Mouse (Mus musculus): Measurements from ENCODE around the gene Psenen.

Psenen gene

GRCm38 (mm10) chr7:30563117-30563905 is at the start of gene Psenen, which contains the start of the genes U2af1l4 and Gm49396:
Gene Psenen (minus strand): TSS chr7:30563627.
Gene U2af1l4 (plus strand): TSS chr7:30563301.
Gene Gm49396 (plus strand): TSS chr7:30563344.
- DNase-seq (ENCODE audit: low spot score in 2 of 2) = peak; percentile 94

DNA sequence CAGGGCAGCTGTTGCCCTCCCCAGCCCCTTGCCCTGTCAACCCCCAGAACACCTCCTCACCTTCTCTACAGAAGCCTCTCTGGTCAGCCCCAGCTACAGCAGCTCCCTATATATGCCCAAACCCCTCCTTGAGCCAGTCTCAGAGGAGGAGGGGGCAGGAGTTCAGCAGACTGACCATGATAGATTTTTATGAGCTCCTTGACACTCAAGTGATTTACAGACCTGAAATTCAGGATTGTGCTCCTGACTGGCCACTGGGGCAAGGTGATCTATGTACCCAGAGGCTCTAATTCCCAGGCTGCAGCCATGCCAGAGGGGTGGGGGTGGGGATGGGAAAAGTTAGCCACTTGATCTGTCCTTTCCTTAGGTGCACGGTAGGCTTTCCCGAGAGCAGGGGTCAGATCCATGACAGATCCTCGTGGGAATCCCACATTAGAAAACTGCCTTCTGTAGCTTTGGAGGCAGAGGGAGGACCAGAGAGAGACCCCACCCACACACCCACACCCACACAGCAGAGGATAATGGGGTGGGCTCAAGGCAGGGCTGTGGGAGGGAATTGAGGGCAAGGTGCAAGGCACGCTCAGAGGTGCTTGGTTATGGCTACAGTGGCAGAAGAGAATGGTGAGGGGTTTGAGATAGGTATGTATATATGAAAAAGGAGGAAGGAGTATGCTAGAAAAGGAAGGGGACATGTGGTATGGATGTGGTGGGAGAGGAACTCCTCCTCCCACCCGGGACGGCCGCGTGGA is 49.4 kb upstream of the Psenen start, which contains the start of gene Upk1a:
Gene Upk1a (minus strand): TSS at position 194 of the 749 bp plus-strand sequence.
- no peak for DNase-seq (ENCODE audit: low spot score in 2 of 2)

DNA sequence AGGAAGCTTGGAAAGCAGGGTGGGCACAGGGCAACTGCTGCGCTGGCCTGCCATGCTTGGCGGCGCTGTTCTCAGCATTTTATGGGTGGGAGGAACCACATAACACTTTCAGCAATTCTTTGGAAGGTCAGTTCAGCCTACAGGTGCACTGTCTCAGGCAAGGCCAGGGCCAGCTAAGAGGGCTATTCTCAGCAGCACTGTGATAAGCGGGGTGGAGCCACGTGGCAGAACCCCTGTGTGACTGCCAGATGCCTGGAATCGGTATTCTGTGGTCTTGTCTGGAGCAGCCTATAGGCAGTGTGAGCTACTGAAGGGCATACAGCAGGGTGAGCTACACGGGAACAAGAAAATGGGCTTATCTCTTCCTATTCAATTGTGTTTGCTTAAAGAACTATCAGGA is 46.6 kb upstream of the Psenen start:
- DNase-seq (ENCODE audit: low spot score in 2 of 2) = no peak

- no peak for DNase-seq (ENCODE audit: low spot score in 2 of 2)
Observed at GRCm38 (mm10) chr7:30608476-30608875, 45.0 kb upstream of the Psenen start.

DNA sequence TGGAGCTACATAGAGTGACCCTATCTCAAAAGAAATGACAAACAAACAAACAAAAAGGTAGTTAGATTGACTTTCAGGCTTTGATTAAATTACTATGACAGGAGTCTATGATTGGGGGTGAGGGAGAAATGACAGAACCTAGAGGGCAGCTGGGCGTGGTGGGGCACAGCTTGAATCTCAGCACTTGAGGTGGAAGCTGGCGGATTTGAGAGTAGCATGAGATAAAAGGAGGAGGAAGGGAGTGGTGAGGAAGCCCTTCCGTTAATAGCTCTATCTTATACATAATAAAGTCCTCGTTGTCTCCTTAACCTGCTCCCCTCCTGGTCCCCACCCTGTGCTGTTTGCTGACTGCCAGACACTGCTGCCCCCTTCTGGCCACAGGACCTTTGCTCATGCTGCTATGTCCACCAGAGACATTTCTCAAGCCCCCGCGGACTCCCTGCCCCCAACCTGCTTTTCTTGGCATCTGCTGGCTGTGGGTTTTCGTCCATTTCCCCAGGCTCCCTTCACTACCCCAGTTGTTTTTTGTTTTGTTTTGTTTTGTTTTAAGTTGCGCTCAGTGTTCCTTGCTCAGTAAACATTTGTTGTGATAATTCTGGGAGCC is 44.4 kb upstream of the Psenen start:
- DNase-seq (ENCODE audit: low spot score in 2 of 2) = no peak

DNA sequence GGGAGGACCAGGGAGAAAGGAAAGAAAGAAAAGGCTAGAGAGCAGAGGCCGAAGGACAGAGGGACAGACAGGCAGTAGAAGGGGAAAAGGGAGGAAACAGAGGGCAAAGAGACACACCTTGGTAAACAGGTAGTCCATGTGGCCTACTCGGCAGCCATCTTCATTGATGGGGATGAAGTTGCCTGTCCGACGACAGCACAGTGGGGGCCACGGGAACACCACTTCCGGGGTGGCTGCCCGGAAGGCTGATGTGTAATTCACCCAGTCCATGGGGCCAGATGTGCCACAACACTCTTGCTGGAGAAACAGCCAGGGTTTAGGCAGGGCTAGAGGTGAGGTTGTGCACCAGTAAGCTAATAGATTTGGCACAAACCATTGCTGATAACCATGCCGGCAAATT is 41.5 kb upstream of the Psenen start:
- no peak for DNase-seq (ENCODE audit: low spot score in 2 of 2)

DNA sequence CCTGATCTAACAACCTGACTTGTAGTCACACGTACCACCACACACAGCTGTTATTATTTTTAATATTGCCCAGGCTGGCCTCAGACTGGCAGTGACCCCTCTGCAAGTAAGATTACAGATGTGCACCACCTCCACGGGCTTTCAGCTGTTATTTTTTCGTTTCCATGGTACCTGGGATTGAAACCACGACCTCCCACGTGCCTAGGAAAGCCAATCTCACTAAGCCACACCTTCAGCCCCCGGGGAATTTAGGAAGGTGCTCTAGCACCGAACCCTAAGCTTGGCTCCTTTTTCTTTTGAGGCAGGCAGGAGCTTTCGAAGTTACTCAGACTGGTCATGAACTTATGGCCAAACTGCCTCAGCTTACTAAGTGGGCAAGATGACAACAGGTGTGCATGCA is 41.0 kb upstream of the Psenen start:
- DNase-seq (ENCODE audit: low spot score in 2 of 2) = no peak

DNA sequence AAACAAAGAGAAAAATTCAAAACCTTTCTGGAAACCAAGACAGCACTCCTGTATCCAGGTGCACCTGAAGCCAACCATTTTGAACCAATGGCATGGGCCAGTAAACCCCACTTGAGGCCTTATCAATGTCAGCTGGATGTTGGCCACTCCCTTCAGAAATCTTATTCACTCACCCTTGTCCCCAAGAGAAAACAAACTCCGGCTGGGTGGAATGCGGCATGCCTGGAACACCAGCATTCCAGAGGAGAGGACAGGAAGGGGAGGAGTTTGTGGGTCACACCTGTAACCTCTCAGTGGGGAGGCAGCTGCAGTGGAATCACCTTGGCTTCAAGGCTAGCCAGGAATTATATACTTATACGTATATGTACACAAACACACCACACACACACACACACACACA is 39.2 kb upstream of the Psenen start:
- DNase-seq (ENCODE audit: low spot score in 2 of 2) = no peak

GRCm38 (mm10) chr7:30600651-30601050 is 37.2 kb upstream of the Psenen start:
- DNase-seq (ENCODE audit: low spot score in 2 of 2) = no peak

- DNase-seq (ENCODE audit: low spot score in 2 of 2) = peak; percentile 87 to 89
Observed at GRCm38 (mm10) chr7:30599933-30600353, 36.5 kb upstream of the Psenen start.

DNA sequence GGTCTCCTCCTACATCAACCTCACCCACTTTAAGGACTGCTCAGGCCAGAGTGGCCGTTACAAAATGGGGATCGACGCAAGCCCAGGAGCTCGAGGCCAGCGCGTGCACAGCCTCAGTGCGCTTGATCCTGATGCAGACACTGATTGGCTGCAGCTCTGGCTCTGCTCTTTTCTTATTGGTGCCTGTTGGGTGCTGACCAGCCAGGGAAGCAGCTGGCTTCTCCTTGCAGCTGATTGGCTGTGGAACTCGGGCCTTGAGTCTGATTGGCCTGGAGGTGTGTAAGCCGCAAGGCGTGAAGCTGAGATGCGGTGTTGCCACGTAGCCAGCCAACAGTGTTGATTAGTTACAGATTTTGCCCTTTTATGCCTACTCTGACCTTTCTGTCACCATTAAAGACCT is 35.4 kb upstream of the Psenen start, which contains the start of gene Zbtb32:
Gene Zbtb32 (minus strand): TSS at position 124 of the 400 bp plus-strand sequence.
- DNase-seq (ENCODE audit: low spot score in 2 of 2) = no peak

DNA sequence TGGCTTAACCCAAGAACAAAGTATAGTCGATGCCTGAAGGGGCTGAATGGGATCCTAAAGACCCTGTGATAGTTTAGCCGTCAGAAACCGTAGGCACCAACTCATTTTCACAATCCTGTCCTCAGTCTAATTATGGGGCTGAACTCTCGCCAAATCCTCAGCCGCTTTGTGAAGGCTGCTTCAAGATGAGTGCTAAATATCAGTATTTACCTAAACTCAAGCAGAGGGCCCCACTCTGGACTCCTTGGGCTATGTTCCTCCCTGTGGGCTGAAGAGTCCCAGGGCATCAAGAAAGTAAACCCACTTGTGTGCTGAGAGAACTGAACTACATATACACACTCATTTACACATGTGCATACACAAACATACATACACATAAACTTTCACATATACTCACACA is 33.4 kb upstream of the Psenen start:
- no peak for DNase-seq (ENCODE audit: low spot score in 2 of 2)

- DNase-seq (ENCODE audit: low spot score in 2 of 2) = no peak
Observed at GRCm38 (mm10) chr7:30596093-30596492, 32.7 kb upstream of the Psenen start.

DNA sequence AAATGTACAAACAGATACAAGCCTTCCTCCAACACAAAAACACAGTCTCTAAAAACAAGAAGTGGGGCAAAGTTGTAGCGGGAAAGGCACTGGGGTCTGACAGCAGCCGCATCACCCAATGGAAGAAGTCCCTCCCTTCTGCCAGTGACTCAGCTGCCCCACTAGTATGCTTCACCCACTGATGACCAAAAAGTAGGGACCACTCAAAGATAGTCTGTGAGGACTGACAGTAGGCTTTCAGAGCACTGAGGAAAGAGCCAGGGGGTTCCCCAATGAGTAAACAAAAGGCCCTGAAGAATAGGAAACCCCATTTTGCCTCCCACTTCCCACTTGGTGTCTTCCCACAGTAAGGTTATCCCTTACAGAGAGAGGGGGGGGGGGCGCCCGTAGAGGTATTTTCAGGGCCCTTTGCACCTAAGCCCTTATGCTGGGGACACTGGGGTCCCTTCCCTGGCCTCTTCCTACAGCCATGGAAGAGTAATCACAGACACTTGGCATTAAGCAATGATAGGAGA is 31.1 kb upstream of the Psenen start:
- DNase-seq (ENCODE audit: low spot score in 2 of 2) = no peak

DNA sequence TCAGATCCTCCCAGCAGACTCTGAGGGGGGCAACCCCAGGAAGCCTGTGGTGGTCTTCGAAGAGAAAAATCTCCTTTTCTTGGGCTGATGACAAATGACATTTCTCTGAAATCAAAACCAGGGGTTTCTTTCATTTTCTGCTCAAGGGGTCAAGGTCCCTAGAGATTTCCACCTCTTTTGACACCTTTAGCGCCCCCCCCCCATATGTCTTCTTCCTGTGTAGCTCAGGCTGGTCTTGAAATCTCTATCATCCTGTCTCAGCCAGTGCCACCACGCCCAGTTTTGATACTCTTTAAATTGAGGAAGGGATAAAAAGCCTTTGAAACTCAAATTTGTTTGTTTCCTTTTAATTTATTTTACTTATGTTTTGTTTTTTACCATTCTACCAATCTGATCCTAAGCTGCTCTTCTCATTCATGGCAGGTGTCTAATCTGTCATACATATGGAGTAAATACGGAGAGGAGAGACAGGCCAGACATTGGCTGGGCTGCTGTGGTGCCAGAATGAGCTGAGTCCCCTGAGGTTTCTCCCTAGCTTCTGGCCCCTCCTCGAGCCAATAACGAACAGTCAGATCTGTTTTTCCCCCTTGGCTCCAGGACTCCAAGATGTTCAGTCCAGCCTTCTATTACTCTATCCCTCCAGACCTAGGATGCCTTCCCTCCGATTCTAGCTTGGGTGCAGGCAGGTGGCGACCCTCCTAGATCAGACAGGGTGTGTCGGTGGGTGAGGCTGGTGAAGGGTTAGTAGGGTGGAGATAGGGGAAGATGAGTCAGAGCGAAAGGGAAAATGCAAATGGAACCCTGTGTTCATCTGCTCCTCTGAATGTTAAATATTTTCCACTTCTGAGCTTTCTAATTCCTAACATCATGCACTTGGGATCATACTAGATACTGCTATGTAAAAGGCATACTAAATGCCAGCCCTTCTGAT is 30.4 kb upstream of the Psenen start:
- no peak for DNase-seq (ENCODE audit: low spot score in 2 of 2)

- no peak for DNase-seq (ENCODE audit: low spot score in 2 of 2)
Observed at GRCm38 (mm10) chr7:30592772-30593423, 29.5 kb upstream of the Psenen start.

- DNase-seq (ENCODE audit: low spot score in 2 of 2) = no peak
Observed at GRCm38 (mm10) chr7:30591605-30591951, 28.2 kb upstream of the Psenen start.

DNA sequence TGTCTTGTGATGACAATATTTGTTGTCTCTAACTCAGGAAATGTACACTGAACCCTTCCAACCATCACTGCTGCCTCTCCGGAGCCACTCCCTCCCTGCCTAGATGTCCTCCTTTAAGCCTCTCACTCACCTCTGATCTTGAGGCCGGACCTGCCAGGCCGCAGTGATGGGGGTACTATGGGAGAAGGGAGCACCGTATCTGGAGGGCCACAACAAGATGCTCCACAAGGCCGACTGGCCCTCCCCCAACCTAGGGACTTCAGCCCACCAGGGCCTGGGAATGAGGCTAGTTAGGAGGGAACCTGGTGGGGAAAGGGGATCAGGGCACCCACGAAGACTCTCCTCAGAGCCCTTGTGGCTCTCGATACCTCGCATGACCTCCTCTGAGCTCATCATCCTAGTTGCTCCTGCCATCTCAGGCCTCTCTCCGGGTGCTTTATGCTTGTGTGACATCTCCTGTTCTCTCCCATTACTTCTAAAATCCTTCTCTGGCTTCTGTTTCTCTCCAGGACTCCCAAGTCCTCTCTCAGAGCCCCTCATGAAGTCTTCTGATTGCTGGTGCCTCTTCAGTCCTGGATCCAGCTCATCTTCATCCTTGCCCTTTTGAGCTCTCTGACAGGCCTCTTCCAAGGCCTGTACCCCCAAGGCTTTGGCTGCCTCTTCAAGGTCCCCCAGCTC is 27.6 kb upstream of the Psenen start:
- no peak for DNase-seq (ENCODE audit: low spot score in 2 of 2)

GRCm38 (mm10) chr7:30589435-30590301 is 26.2 kb upstream of the Psenen start:
- DNase-seq (ENCODE audit: low spot score in 2 of 2) = peak; percentile 61 to 85
